Mouse (Mus musculus) embryonic fibroblast, embryonic 13.5 days (primary cell): Measurements from ENCODE around the gene Mrpl39.

ENCODE experiments used
- CTCF ChIP-seq: IDR thresholded peaks from 2 replicates; pipeline ENCODE4 v1.5.1; 2011; ENCODE audit warnings: mild to moderate bottlenecking, control low read depth, low read length, moderate library complexity, borderline replicate concordance; ENCODE audit not compliant: insufficient read depth
- POLR2A ChIP-seq: IDR thresholded peaks from 2 replicates; pipeline ENCODE4 v1.6.1; 2011; ENCODE audit warnings: low read depth, mild to moderate bottlenecking, control low read depth, low read length, moderate library complexity

GRCm38 (mm10) chr16:84701041-84701440, 34.5 kb downstream of the Mrpl39 start:
- no peak for TF ChIP-seq CTCF
- TF ChIP-seq POLR2A: no peak
